Mouse (Mus musculus) CH12.LX (cell line): ENCODE measurements at regions not wholly inside any gene's neighbourhood (a gene's known extent, or its start where the extent isn't known, plus 50 kb on each side); places are given as distances from the start of the nearest gene placed in this dataset.

Source experiments
- DNase-seq: peaks from one replicate; pipeline ENCODE4 v3.0.0-alpha.2; 2013; ENCODE audit errors: extremely low read depth
- H3K27ac ChIP-seq: 2 replicates; pipeline ENCODE4 v1.5.1; 2012; ENCODE audit warnings: low read depth, mild to moderate bottlenecking, control low read depth, moderate library complexity; ENCODE audit not compliant: insufficient read depth
- H3K27me3 ChIP-seq: replicated peaks from 2 replicates; pipeline ENCODE3; 2012; ENCODE audit warnings: inconsistent platforms
- H3K36me3 ChIP-seq, 2 experiments: replicated peaks in 1 of 2; 2 replicates each; pipeline versions ENCODE3 to v1.6.1; 2012; ENCODE audit warnings: inconsistent platforms in 1 of 2, low read length in 1 of 2, mild to moderate bottlenecking in 1 of 2, mixed read lengths in 1 of 2, moderate library complexity in 1 of 2; ENCODE audit not compliant: control insufficient read depth in 1 of 2, insufficient read depth in 1 of 2
- H3K4me1 ChIP-seq, 2 experiments: 2 replicates each; pipeline ENCODE4 v1.6.1; 2012; ENCODE audit warnings: inconsistent platforms in 1 of 2, moderate library complexity in 1 of 2; ENCODE audit not compliant: insufficient read depth in 2 of 2, control insufficient read depth in 1 of 2
- H3K4me2 ChIP-seq: 2 replicates; pipeline ENCODE4 v1.6.1; 2012; ENCODE audit warnings: low read depth, mild to moderate bottlenecking, control low read depth; ENCODE audit not compliant: poor library complexity, insufficient read depth, severe bottlenecking
- H3K4me3 ChIP-seq, 3 experiments: fragments of 150-350 bp in 1 of 3; sonication (generic) in 1 of 3; replicated peaks in 1 of 3; 2 replicates each; pipeline versions ENCODE3 to v1.5.1; 2011 to 2012; ENCODE audit warnings: low read depth in 2 of 3, low read length in 2 of 3, mild to moderate bottlenecking in 2 of 3, moderate library complexity in 2 of 3, control low read depth in 1 of 3, improper control_type of control experiment in 1 of 3, inconsistent platforms in 1 of 3, mixed read lengths in 1 of 3; ENCODE audit not compliant: poor library complexity in 1 of 3
- H3K79me2 ChIP-seq: replicated peaks from 2 replicates; pipeline ENCODE4 v1.6.1; 2012; ENCODE audit warnings: mild to moderate bottlenecking, moderate library complexity; ENCODE audit not compliant: control insufficient read depth, poor library complexity, insufficient read depth, severe bottlenecking; ENCODE audit errors: extremely low read depth
- H3K9ac ChIP-seq: 2 replicates; pipeline ENCODE4 v1.6.1; 2012; ENCODE audit warnings: low read depth, mild to moderate bottlenecking, control low read depth, moderate library complexity; ENCODE audit not compliant: insufficient read depth
- H3K9me3 ChIP-seq: replicated peaks from 2 replicates; pipeline ENCODE3; 2012; ENCODE audit warnings: low read length, inconsistent platforms, mixed read lengths
- CHD2 ChIP-seq: IDR thresholded peaks from 2 replicates; pipeline ENCODE4 v1.6.1; 2011; ENCODE audit warnings: low read length, improper control_type of control experiment
- E2F4 ChIP-seq: IDR thresholded peaks from 2 replicates; pipeline ENCODE4 v1.6.1; 2011; ENCODE audit warnings: low read depth, low read length, improper control_type of control experiment; ENCODE audit not compliant: insufficient replicate concordance
- EP300 ChIP-seq: IDR thresholded peaks from 2 replicates; pipeline ENCODE4 v1.6.1; 2011; ENCODE audit warnings: low read length, improper control_type of control experiment
- ETS1 ChIP-seq: conservative IDR thresholded peaks from 2 replicates; pipeline ENCODE4 v1.6.1; 2012; ENCODE audit warnings: low read depth, mild to moderate bottlenecking, inconsistent platforms, low read length, improper control_type of control experiment, moderate library complexity
- GABPA ChIP-seq: IDR thresholded peaks from 2 replicates; pipeline ENCODE4 v1.6.1; 2012; ENCODE audit warnings: low read depth, low read length, improper control_type of control experiment, inconsistent platforms; ENCODE audit not compliant: insufficient replicate concordance
- IRF4 ChIP-seq: IDR thresholded peaks from 2 replicates; pipeline ENCODE4 v1.6.1; 2014; ENCODE audit warnings: low read depth, mild to moderate bottlenecking, inconsistent platforms, low read length, improper control_type of control experiment
- JUN ChIP-seq: IDR thresholded peaks from 2 replicates; pipeline ENCODE4 v1.6.1; 2011; ENCODE audit warnings: low read depth, mild to moderate bottlenecking, low read length, improper control_type of control experiment, moderate library complexity; ENCODE audit not compliant: insufficient read depth
- MAX ChIP-seq: IDR thresholded peaks from 2 replicates; pipeline ENCODE4 v1.6.1; 2011; ENCODE audit warnings: low read length, improper control_type of control experiment
- POLR2A ChIP-seq: IDR thresholded peaks from 2 replicates; pipeline ENCODE4 v1.6.1; 2011; ENCODE audit warnings: low read depth, mild to moderate bottlenecking, improper control_type of control experiment, low read length
- RCOR1 ChIP-seq: conservative IDR thresholded peaks from 2 replicates; pipeline ENCODE4 v1.6.1; 2012; ENCODE audit warnings: low read depth, mild to moderate bottlenecking, inconsistent platforms, low read length, improper control_type of control experiment
- SMC3 ChIP-seq: IDR thresholded peaks from 2 replicates; pipeline ENCODE4 v1.6.1; 2011; ENCODE audit warnings: low read depth, low read length, improper control_type of control experiment
- TBP ChIP-seq: conservative IDR thresholded peaks from 2 replicates; pipeline ENCODE4 v1.6.1; 2011; ENCODE audit warnings: low read depth, low read length, improper control_type of control experiment
- UBTF ChIP-seq: IDR thresholded peaks from 2 replicates; pipeline ENCODE4 v1.6.1; 2012; ENCODE audit warnings: low read depth, mild to moderate bottlenecking, inconsistent platforms, low read length, improper control_type of control experiment, moderate library complexity
- USF1 ChIP-seq: IDR thresholded peaks from 2 replicates; pipeline ENCODE4 v1.6.1; 2014; ENCODE audit warnings: low read depth, mild to moderate bottlenecking, inconsistent platforms, low read length, improper control_type of control experiment
- USF2 ChIP-seq: conservative IDR thresholded peaks from 2 replicates; pipeline ENCODE4 v1.6.1; 2011; ENCODE audit warnings: low read depth, low read length, improper control_type of control experiment
- ZC3H11A ChIP-seq: IDR thresholded peaks from 2 replicates; pipeline ENCODE4 v1.6.1; 2012; ENCODE audit warnings: low read depth, mild to moderate bottlenecking, inconsistent platforms, low read length, improper control_type of control experiment
- ZMIZ1 ChIP-seq: IDR thresholded peaks from 2 replicates; pipeline ENCODE4 v1.6.1; 2012; ENCODE audit warnings: low read depth, mild to moderate bottlenecking, inconsistent platforms, low read length, improper control_type of control experiment
- ZNF384 ChIP-seq: IDR thresholded peaks from 2 replicates; pipeline ENCODE4 v1.6.1; 2012; ENCODE audit warnings: low read depth, low read length, improper control_type of control experiment, inconsistent platforms
- dilution Hi-C: fragments of 300-500 bp; cut with MboI; formaldehyde crosslinking; loops from 2 replicates; pipeline ENCODE4 v1.14.3; 2020; ENCODE audit warnings: low sequenced_read_pairs; ENCODE audit not compliant: extremely low pct_unique_long_range_greater_than_20kb, extremely low pct_ligation_motif_present
- in situ Hi-C: fragments of 300-500 bp; cut with MboI; formaldehyde crosslinking; loops from 3 replicates; pipeline ENCODE4 v1.14.3; 2019; ENCODE audit warnings: low sequenced_read_pairs, low pct_ligation_motif_present, low pct_unique_long_range_greater_than_20kb, mixed read lengths

DNA sequence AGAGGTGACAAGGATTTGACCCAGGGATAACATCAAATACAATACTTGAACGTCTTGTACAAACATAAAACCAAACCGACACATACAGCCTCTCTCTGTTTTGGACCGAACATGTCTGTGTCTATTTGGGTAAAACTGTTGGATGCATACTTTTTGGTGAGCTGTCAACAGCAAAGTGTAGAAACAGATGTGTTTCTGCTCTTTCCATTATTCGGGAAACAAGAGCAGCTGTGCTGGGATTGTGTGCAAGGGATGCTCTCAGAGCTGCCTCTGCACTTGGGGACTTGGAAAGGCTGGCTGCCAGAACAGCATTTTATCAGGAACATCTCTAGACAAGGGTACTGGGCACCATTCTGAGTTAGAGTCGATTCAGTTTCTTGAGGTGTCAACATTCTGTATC, 445.0 kb downstream of the Gja1 start:
- Histone ChIP-seq H3K36me3 (no peaks in the 10 kb centered on the region), H3K79me2 (no peaks in the 10 kb centered on the region), H3K4me3 (no peak overlapping the region), H3K9me3 (no peaks in the 10 kb centered on the region), H3K9ac (no peak overlapping the region), H3K4me1 (no peaks in the 10 kb centered on the region), H3K27ac (no peak overlapping the region), H3K4me2 (no peak overlapping the region), H3K27me3 (no peaks in the 10 kb centered on the region)
- in situ Hi-C loops, result no loop called here
- no peak for TF ChIP-seq GABPA
- TF ChIP-seq USF1, result no peak
- no peak for TF ChIP-seq ZC3H11A
- TF ChIP-seq UBTF, result no peak
- no peak for TF ChIP-seq CHD2
- no peak for TF ChIP-seq E2F4
- no peak for TF ChIP-seq USF2
- no peak for TF ChIP-seq MAX
- TF ChIP-seq JUN, result no peak
- dilution Hi-C loops, result no loop called here
- no peak for DNase-seq

DNA sequence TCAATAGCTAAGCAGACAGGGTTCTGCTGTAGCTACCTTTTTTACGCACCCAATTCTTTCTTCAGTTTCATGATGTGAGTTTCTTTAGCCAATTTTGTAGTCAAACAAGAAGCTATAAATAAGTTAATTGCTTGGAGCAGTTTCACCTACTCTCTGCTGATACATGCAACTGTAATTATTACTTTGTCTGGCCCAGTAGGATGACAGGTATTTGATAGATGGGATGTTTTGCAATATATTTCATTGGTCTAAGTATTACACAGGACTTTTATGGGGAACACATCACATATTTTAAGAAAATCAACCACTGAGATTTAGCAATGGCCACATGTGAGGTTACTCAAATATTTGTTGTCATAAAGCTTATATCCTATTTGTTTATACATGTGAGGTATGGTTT, 454.2 kb downstream of the Gja1 start:
- in situ Hi-C loops, result loop anchor here (25.0 kb wide), 1 partner anchor 469 kb away; no protein-coding TSS in a partner anchor
- Histone ChIP-seq H3K79me2 (no peaks in the 10 kb centered on the region), H3K9me3 (no peaks in the 10 kb centered on the region), H3K36me3 (no peaks in the 10 kb centered on the region), H3K27ac (no peak overlapping the region), H3K4me3 (no peak overlapping the region), H3K9ac (no peak overlapping the region), H3K27me3 (no peaks in the 10 kb centered on the region), H3K4me2 (no peak overlapping the region)
- no peak for DNase-seq
- dilution Hi-C loops, result no loop called here
- TF ChIP-seq ETS1 (no peak), ZNF384 (no peak), TBP (no peak), EP300 (no peak), E2F4 (no peak), ZC3H11A (no peak), CHD2 (no peak), MAX (no peak), POLR2A (no peak), RCOR1 (no peak), SMC3 (no peak), USF1 (no peak), IRF4 (no peak), UBTF (no peak), ZMIZ1 (no peak)
- TF ChIP-seq, all 38 proteins: peak for 0
- H3K4me1 ChIP-seq, result no peaks in the 10 kb centered on the region
